24 mouse cellular contexts compared by ENCODE assay signal in the genomic region with DNA sequence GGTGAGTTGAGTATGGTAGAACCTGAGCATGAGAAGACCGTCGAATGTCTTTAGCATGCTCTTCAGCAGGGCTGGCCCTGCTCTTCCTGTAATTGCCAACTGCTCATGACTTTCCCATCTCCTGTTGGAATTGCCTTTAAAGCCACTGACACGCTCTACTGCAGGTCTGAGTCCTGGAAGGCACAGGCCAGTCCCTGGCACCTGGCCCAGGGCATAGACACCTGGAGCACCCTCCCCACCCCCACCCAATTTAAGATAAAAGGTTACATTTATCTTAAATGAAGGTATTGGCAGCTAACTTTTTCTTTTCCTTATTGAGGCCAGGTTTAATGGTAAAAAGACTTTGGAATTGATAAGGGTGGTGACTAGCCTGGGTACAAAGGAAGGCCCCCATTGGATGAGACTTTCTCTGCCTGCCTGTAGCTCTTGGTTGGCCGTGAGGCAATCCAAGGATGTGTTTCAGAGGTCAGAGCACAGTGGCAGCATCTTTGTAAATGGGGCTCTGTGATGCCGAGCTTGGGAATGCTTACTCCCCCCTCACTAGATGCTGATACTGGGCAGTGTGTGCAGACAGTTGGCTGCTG.
"Had no signal": no experiment of that assay in that cellular context is flagged by ENCODE, and none has a peak within 500 bp of the region (broad histone marks: within the 10 kb centered on the region; RNA-seq: fewer than 3 reads in every experiment).

No protein-coding gene starts in this region.

- H3K4me2 ChIP-seq: heart, embryonic 13.5 days; heart, embryonic 15.5 days; hindbrain, embryonic 13.5 days; hindbrain, embryonic 15.5 days; kidney, embryonic 15.5 days; limb, embryonic 13.5 days; limb, embryonic 15.5 days; liver, embryonic 12.5 days had no signal

- H3K4me1 ChIP-seq: heart, embryonic 10.5 days; heart, embryonic 13.5 days; heart, embryonic 15.5 days; hindbrain, embryonic 13.5 days; kidney, embryonic 15.5 days; limb, embryonic 13.5 days; limb, embryonic 15.5 days; liver, embryonic 12.5 days had no signal

- H3K9me3 ChIP-seq: heart, embryonic 10.5 days; heart, embryonic 13.5 days; heart, embryonic 15.5 days; hindbrain, embryonic 13.5 days; hindbrain, embryonic 15.5 days; kidney, embryonic 15.5 days; limb, embryonic 13.5 days; limb, embryonic 15.5 days; liver, embryonic 12.5 days had no signal

- ATAC-seq: inflammation-experienced regulatory T-cells, adult 6 months; liver, embryonic 12.5 days had no signal

- DNase-seq: gastrocnemius, postnatal 14 days; gastrocnemius, postnatal 36 days; heart, adult 18-20 months; heart, postnatal 14 days; heart, postnatal 36 days; kidney, adult 11 months; kidney, adult 2 months; kidney, adult 9 months; kidney, postnatal 14 days; layer of hippocampus, adult 9-11 months; layer of hippocampus, postnatal 36 days; left cerebral cortex, postnatal 4 days had no signal

- H3K9ac ChIP-seq: heart, embryonic 13.5 days; heart, embryonic 15.5 days; hindbrain, embryonic 13.5 days; hindbrain, embryonic 15.5 days; kidney, embryonic 15.5 days; limb, embryonic 13.5 days; limb, embryonic 15.5 days; liver, embryonic 12.5 days; liver, embryonic 14.5 days had no signal

- H3K4me3 ChIP-seq: heart, embryonic 10.5 days; heart, embryonic 13.5 days; heart, embryonic 15.5 days; hindbrain, embryonic 13.5 days; hindbrain, embryonic 15.5 days; kidney, embryonic 15.5 days; limb, embryonic 13.5 days; limb, embryonic 15.5 days; liver, embryonic 12.5 days had no signal

- H3K27me3 ChIP-seq: heart, embryonic 13.5 days; heart, embryonic 15.5 days; hindbrain, embryonic 13.5 days; hindbrain, embryonic 15.5 days; kidney, embryonic 15.5 days; limb, embryonic 13.5 days; limb, embryonic 15.5 days; liver, embryonic 12.5 days had no signal

- H3K27ac ChIP-seq: heart, embryonic 10.5 days; heart, embryonic 13.5 days; heart, embryonic 15.5 days; hindbrain, embryonic 13.5 days; hindbrain, embryonic 15.5 days; kidney, embryonic 15.5 days; kidney, postnatal 0 days; limb, embryonic 13.5 days; limb, embryonic 15.5 days; liver, embryonic 12.5 days; liver, embryonic 14.5 days had no signal
